Mouse (Mus musculus) neural tube, embryonic 11.5 days (tissue): ENCODE data around the gene Tyms. TPM values are rescaled to one million over a fixed set of nuclear protein-coding genes. Genes with fewer than 3 reads are reported as not detected.
"Not testable (repeated sequence)": the region's sequence is repeated elsewhere in the genome, so short reads cannot be mapped to it uniquely, and the experiment has no call there.

Experiments used
- ATAC-seq: fragments of 200-750 bp; cut with Nextera tagmentation; 2 replicates; pipeline ENCODE4 v1.8.0; 2017; ENCODE audit warnings: moderate number of reproducible peaks, mild to moderate bottlenecking, moderate TSS enrichment, moderate library complexity; ENCODE audit not compliant: insufficient read depth, low FRiP score, low TSS enrichment
- DNase-seq: peaks from one replicate; pipeline ENCODE4 v3.0.0-alpha.2; 2015; ENCODE audit warnings: low spot score
- H3K27ac ChIP-seq: fragments of 300-500 bp; sonication (generic); 2 replicates; pipeline ENCODE4 v1.5.1; 2014; ENCODE audit warnings: low read depth, mild to moderate bottlenecking, low read length
- H3K27me3 ChIP-seq: fragments of 300-500 bp; sonication (generic); 2 replicates; pipeline ENCODE4 v1.6.1; 2014; ENCODE audit warnings: mild to moderate bottlenecking, low read length, mixed read lengths; ENCODE audit not compliant: control insufficient read depth, insufficient read depth
- H3K36me3 ChIP-seq: fragments of 300-500 bp; sonication (generic); 2 replicates; pipeline ENCODE4 v1.6.1; 2014; ENCODE audit warnings: mild to moderate bottlenecking, low read length, moderate library complexity, mixed read lengths; ENCODE audit not compliant: control insufficient read depth, insufficient read depth
- H3K4me1 ChIP-seq: fragments of 300-500 bp; sonication (generic); 2 replicates; pipeline ENCODE4 v1.6.1; 2014; ENCODE audit warnings: low read length, mixed read lengths; ENCODE audit not compliant: control insufficient read depth, insufficient read depth
- H3K4me2 ChIP-seq: fragments of 300-500 bp; sonication (generic); 2 replicates; pipeline ENCODE4 v1.6.1; 2014; ENCODE audit warnings: low read depth, mild to moderate bottlenecking, moderate library complexity
- H3K4me3 ChIP-seq: fragments of 300-500 bp; sonication (generic); 2 replicates; pipeline ENCODE4 v1.5.1; 2014; ENCODE audit warnings: low read depth, low read length
- H3K9ac ChIP-seq: fragments of 300-500 bp; sonication (generic); 2 replicates; pipeline ENCODE4 v1.6.1; 2014; ENCODE audit warnings: mild to moderate bottlenecking, low read length
- H3K9me3 ChIP-seq: fragments of 300-500 bp; sonication (generic); 2 replicates; pipeline ENCODE4 v1.6.1; 2016; ENCODE audit warnings: low read length; ENCODE audit not compliant: control insufficient read depth
- WGBS: fragments of 180-500 bp; shearing (Covaris S2); extraction: QIAGEN DNeasy Blood & Tissue Kit; methylation state at CpG from one replicate; pipeline ENCODE4 v1.1.7; 2014; 5-methylcytosine and 5-hydroxymethylcytosine counted together
- polyA plus RNA-seq: library from polyadenylated mRNA; unstranded; fragments of >200 nt; fragmentation: Nextera tagmentation; extraction: Ambion mirVana; gene quantifications from 2 replicates; pipeline ENCODE4 v1.2.1, GENCODE M21; 2014

Tyms gene
- polyA plus RNA-seq, 1 experiment from 2014 or later = 248 TPM

DNA sequence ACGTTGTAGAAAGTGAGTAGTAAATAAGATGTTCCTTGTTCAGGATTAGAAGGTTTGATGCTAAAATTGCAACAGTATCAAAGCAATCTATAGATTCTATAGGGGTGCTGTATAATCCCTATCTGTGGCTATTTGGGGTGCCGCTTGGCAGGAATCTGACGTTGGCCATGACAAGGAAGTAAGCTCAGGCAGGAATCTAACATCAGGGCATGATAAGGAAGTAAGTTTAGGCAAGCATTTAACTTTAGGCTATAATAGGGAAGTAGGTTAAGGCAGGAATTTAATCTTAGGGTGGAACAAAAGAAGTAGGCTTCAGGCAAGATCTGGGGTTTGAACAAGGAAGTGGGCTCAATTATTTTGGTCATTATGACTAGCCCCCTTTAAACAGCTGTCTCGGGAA lies 37.6 kb downstream of the Tyms start:
- not testable (repeated sequence) for H3K36me3 ChIP-seq, H3K4me2 ChIP-seq
- 89% methylated on average over 4 of the region's 4 CpGs for WGBS

DNA sequence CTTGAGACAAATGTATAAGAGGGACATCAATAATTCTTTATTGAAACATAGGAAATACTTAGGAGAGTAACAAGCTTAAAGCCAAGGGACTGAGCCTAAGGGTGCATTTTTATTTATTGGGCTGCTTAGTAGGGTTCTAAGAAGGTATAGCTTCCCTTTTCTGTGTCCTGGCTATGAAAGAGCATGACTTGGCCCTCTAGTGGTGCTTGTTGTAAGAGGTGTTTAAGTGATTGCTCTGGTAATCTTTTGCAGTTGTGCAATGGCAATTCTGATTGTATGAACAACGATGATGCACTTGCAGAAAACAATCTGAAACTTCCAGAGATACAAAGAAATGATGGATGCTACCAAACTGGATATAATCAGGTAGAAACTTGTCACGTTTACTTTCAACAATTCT lies 58.8 kb downstream of the Tyms start:
- Histone ChIP-seq H3K9ac (no peak overlapping the region), H3K9me3 (no peaks in the 10 kb centered on the region), H3K36me3 (no peaks in the 10 kb centered on the region), H3K27ac (no peak overlapping the region), H3K4me3 (no peak overlapping the region), H3K4me2 (no peak overlapping the region), H3K27me3 (no peaks in the 10 kb centered on the region), H3K4me1 (no peaks in the 10 kb centered on the region)
- ATAC-seq (no peak), DNase-seq (no peak)
- WGBS = 66% methylated on average over 2 of the region's 2 CpGs

More for the DNA sequence above, 37.6 kb downstream of the Tyms start:
- DNase-seq, H3K9me3 ChIP-seq, ATAC-seq, H3K4me3 ChIP-seq, H3K9ac ChIP-seq, H3K27me3 ChIP-seq, H3K27ac ChIP-seq, H3K4me1 ChIP-seq: not testable (repeated sequence)

GRCm38 (mm10) chr5:30012726-30013503 lies 60.5 kb downstream of the Tyms start, which contains the start of gene Il6:
Il6 (plus strand) TSS chr5:30013114.
- Histone ChIP-seq H3K4me2 (no peak within 1 kb of the TSS), H3K27ac (no peak within 1 kb of the TSS), H3K36me3 (no peaks in the 10 kb centered on the region), H3K9me3 (no peaks in the 10 kb centered on the region), H3K4me3 (no peak within 1 kb of the TSS), H3K27me3 (no peaks in the 10 kb centered on the region), H3K9ac (no peak within 1 kb of the TSS), H3K4me1 (no peaks in the 10 kb centered on the region)
- WGBS = 73% methylated on average over 16 of the region's 16 CpGs
- DNase-seq = no peak
- no peak for ATAC-seq

Other genes starting within 250 kb of the Tyms start
- 0.11 TPM in 1 of 2 replicates, not detected in the other for gene Il6, start 60.5 kb downstream of the Tyms start, polyA plus RNA-seq
- gene Garem2, start 31.5 kb upstream of the Tyms start, polyA plus RNA-seq = 14.4 and 16.5 TPM in 2 replicates
- 2.1 and 2.3 TPM in 2 replicates for gene 3110082J24Rik, start 32.5 kb upstream of the Tyms start, polyA plus RNA-seq
- gene Hadha, start 81.5 kb upstream of the Tyms start, polyA plus RNA-seq = 93.0 and 102 TPM in 2 replicates
- gene Hadhb, start 81.6 kb upstream of the Tyms start, polyA plus RNA-seq = 108 and 112 TPM in 2 replicates
- not detected in 2 replicates for gene Adgrf3, start 132.1 kb upstream of the Tyms start, polyA plus RNA-seq
- gene Selenoi, start 159.0 kb upstream of the Tyms start, polyA plus RNA-seq = 28.2 TPM in 2 replicates
- 0.24 and 0.42 TPM in 2 replicates for gene Drc1, start 207.8 kb upstream of the Tyms start, polyA plus RNA-seq